Mouse (Mus musculus): Measurements from ENCODE around the gene Gm42372. TPM values are rescaled to one million over a fixed set of nuclear protein-coding genes. Genes with fewer than 3 reads are reported as not detected.

Gm42372 gene
- polyA plus RNA-seq, 1 experiment from 2014 or later, result 0.28 TPM

- Histone ChIP-seq H3K9me3 (no peaks in the 10 kb centered on the region), H3K4me3 (replicated peaks) (peak overlapping the region; percentile 59), H3K4me1 (replicated peaks) (peaks cover 59% of the 10 kb centered on the region), H3K27me3 (replicated peaks) (no peaks in the 10 kb centered on the region), H3K4me2 (replicated peaks) (peak overlapping the region; percentile 86), H3K36me3 (peaks cover 17% of the 10 kb centered on the region), H3K9ac (peak overlapping the region; percentile 80), H3K27ac (peak overlapping the region; percentile 92; the same call in 1 of the 2 replicates)
- no peak for ATAC-seq
- 74% methylated on average over 4 of the region's 4 CpGs for WGBS
Observed at GRCm38 (mm10) chr7:16995345-16995744, 12.5 kb downstream of the Gm42372 start.

- Histone ChIP-seq H3K4me3 (replicated peaks) (no peak overlapping the region), H3K4me2 (replicated peaks) (no peak overlapping the region), H3K36me3 (peaks cover 27% of the 10 kb centered on the region), H3K27me3 (replicated peaks) (no peaks in the 10 kb centered on the region), H3K4me1 (replicated peaks) (peaks cover 42% of the 10 kb centered on the region), H3K9me3 (no peaks in the 10 kb centered on the region), H3K9ac (no peak overlapping the region), H3K27ac (no peak overlapping the region)
- WGBS, result 66% methylated on average over 4 of the region's 4 CpGs
- ATAC-seq, result no peak
Observed at GRCm38 (mm10) chr7:16999233-16999632, 16.3 kb downstream of the Gm42372 start.

- no peak overlapping the region for H3K4me2 ChIP-seq (replicated peaks)
- peaks cover 28% of the 10 kb centered on the region for H3K36me3 ChIP-seq
- no peak overlapping the region for H3K27ac ChIP-seq
- 27% methylated on average over 4 of the region's 4 CpGs for WGBS
- H3K4me1 ChIP-seq (replicated peaks), result peaks cover 42% of the 10 kb centered on the region
- H3K9me3 ChIP-seq, result no peaks in the 10 kb centered on the region
- no peak overlapping the region for H3K4me3 ChIP-seq (replicated peaks)
- no peak overlapping the region for H3K9ac ChIP-seq
- H3K27me3 ChIP-seq (replicated peaks), result no peaks in the 10 kb centered on the region
- ATAC-seq, result no peak
Observed at GRCm38 (mm10) chr7:16999650-17000049, 16.8 kb downstream of the Gm42372 start.

GRCm38 (mm10) chr7:17002375-17003195, 19.7 kb downstream of the Gm42372 start:
- Histone ChIP-seq H3K27me3 (replicated peaks) (no peaks in the 10 kb centered on the region), H3K4me2 (replicated peaks) (no peak overlapping the region), H3K27ac (peak overlapping the region; percentile 59), H3K36me3 (peaks cover 51% of the 10 kb centered on the region), H3K4me1 (replicated peaks) (peaks cover 22% of the 10 kb centered on the region), H3K9me3 (no peaks in the 10 kb centered on the region), H3K9ac (no peak overlapping the region), H3K4me3 (replicated peaks) (no peak overlapping the region)
- peak; percentile 66 for ATAC-seq
- WGBS, result 13% methylated on average over 7 of the region's 7 CpGs

- Histone ChIP-seq H3K4me1 (replicated peaks) (peaks cover 14% of the 10 kb centered on the region; the same call in 1 of the 2 replicates), H3K4me2 (replicated peaks) (no peak overlapping the region), H3K27ac (peak overlapping the region; percentile 59), H3K36me3 (peaks cover 48% of the 10 kb centered on the region), H3K9ac (no peak overlapping the region), H3K27me3 (replicated peaks) (no peaks in the 10 kb centered on the region), H3K4me3 (replicated peaks) (no peak overlapping the region), H3K9me3 (no peaks in the 10 kb centered on the region)
- WGBS, result 68% methylated on average over 7 of the region's 7 CpGs
- ATAC-seq, result peak; percentile 69
Observed at GRCm38 (mm10) chr7:17003230-17003960, 20.5 kb downstream of the Gm42372 start.

GRCm38 (mm10) chr7:17004716-17005115, 21.8 kb downstream of the Gm42372 start:
- Histone ChIP-seq H3K27ac (no peak overlapping the region), H3K4me1 (replicated peaks) (peaks cover 11% of the 10 kb centered on the region; the same call in 1 of the 2 replicates), H3K9ac (no peak overlapping the region), H3K27me3 (replicated peaks) (no peaks in the 10 kb centered on the region), H3K4me2 (replicated peaks) (no peak overlapping the region), H3K9me3 (no peaks in the 10 kb centered on the region), H3K36me3 (peaks cover 50% of the 10 kb centered on the region), H3K4me3 (replicated peaks) (no peak overlapping the region)
- ATAC-seq, result no peak
- 78% methylated on average over 7 of the region's 7 CpGs for WGBS

GRCm38 (mm10) chr7:17007300-17007699, 24.4 kb downstream of the Gm42372 start:
- ATAC-seq, result no peak
- WGBS, result 80% methylated on average over 4 of the region's 4 CpGs
- no peak overlapping the region for H3K27ac ChIP-seq
- peaks cover 53% of the 10 kb centered on the region for H3K36me3 ChIP-seq
- peaks cover 11% of the 10 kb centered on the region; the same call in 1 of the 2 replicates for H3K4me1 ChIP-seq (replicated peaks)
- H3K9ac ChIP-seq, result no peak overlapping the region
- no peaks in the 10 kb centered on the region for H3K27me3 ChIP-seq (replicated peaks)
- H3K4me3 ChIP-seq (replicated peaks), result no peak overlapping the region
- no peaks in the 10 kb centered on the region for H3K9me3 ChIP-seq
- H3K4me2 ChIP-seq (replicated peaks), result no peak overlapping the region

- no peaks in the 10 kb centered on the region for H3K27me3 ChIP-seq (replicated peaks)
- WGBS, result 89% methylated on average over 16 of the region's 16 CpGs
- no peak overlapping the region for H3K9ac ChIP-seq
- no peak overlapping the region for H3K4me3 ChIP-seq (replicated peaks)
- peaks cover 74% of the 10 kb centered on the region for H3K36me3 ChIP-seq
- H3K4me2 ChIP-seq (replicated peaks), result no peak overlapping the region
- ATAC-seq, result no peak
- H3K27ac ChIP-seq, result no peak overlapping the region
- 0 out of 2 replicates have a peak, but pooled peaks cover 6% of the 10 kb centered on the region for H3K4me1 ChIP-seq (replicated peaks)
- no peaks in the 10 kb centered on the region for H3K9me3 ChIP-seq
Observed at GRCm38 (mm10) chr7:17009326-17010009, 26.6 kb downstream of the Gm42372 start.

- peaks cover 75% of the 10 kb centered on the region for H3K36me3 ChIP-seq
- no peak for ATAC-seq
- H3K9ac ChIP-seq, result no peak overlapping the region
- no peaks in the 10 kb centered on the region for H3K27me3 ChIP-seq (replicated peaks)
- H3K9me3 ChIP-seq, result no peaks in the 10 kb centered on the region
- 89% methylated on average over 5 of the region's 5 CpGs for WGBS
- H3K4me3 ChIP-seq (replicated peaks), result no peak overlapping the region
- H3K4me2 ChIP-seq (replicated peaks), result no peak overlapping the region
- 0 out of 2 replicates have a peak, but pooled peaks cover 3% of the 10 kb centered on the region for H3K4me1 ChIP-seq (replicated peaks)
- H3K27ac ChIP-seq, result no peak overlapping the region
Observed at GRCm38 (mm10) chr7:17010010-17010347, 27.1 kb downstream of the Gm42372 start.

- no peak overlapping the region for H3K27ac ChIP-seq
- ATAC-seq, result no peak
- H3K27me3 ChIP-seq (replicated peaks), result no peaks in the 10 kb centered on the region
- H3K36me3 ChIP-seq, result peaks cover 68% of the 10 kb centered on the region
- no peak overlapping the region for H3K4me2 ChIP-seq (replicated peaks)
- H3K4me3 ChIP-seq (replicated peaks), result no peak overlapping the region
- no peak overlapping the region for H3K9ac ChIP-seq
- 95% methylated on average over 7 of the region's 7 CpGs for WGBS
- H3K9me3 ChIP-seq, result no peaks in the 10 kb centered on the region
- 0 out of 2 replicates have a peak, but pooled peaks cover 2% of the 10 kb centered on the region for H3K4me1 ChIP-seq (replicated peaks)
Observed at GRCm38 (mm10) chr7:17011909-17012590, 29.2 kb downstream of the Gm42372 start.

GRCm38 (mm10) chr7:17015381-17015780, 32.5 kb downstream of the Gm42372 start:
- Histone ChIP-seq H3K4me1 (replicated peaks) (peaks cover 12% of the 10 kb centered on the region), H3K27me3 (replicated peaks) (no peaks in the 10 kb centered on the region), H3K4me3 (replicated peaks) (no peak overlapping the region), H3K4me2 (replicated peaks) (no peak overlapping the region), H3K9me3 (no peaks in the 10 kb centered on the region), H3K27ac (no peak overlapping the region), H3K36me3 (peaks cover 60% of the 10 kb centered on the region), H3K9ac (no peak overlapping the region)
- no peak for ATAC-seq
- WGBS, result 86% methylated on average over 6 of the region's 6 CpGs
